Mouse (Mus musculus): ENCODE results near the gene Tomm5. TPM values are rescaled to one million over a fixed set of nuclear protein-coding genes. Genes with fewer than 3 reads are reported as not detected.

Gene Tomm5
- total RNA-seq, 2 experiments from 2014 or later, result 64.9 to 72.4 TPM

DNA sequence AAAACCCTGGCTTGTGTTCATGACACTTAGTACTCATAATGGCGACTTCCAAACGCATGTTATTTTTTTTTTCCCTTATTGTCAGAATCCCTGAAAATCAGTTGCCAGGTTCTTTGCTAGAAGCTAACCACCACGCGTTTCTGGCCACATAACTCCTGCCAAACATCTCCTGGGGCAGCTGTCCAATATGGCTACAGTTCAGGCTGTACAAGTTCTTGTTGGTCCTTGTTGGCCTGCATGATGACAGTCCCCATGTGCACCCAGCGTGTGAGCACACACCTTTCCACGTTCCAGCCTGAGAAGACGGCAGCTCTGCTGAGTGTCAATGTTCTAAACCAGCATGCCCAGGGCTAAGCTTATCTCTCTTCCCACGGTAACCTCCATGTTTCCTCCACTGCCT lies 52.5 kb downstream of the Tomm5 start:
- TF ChIP-seq CTCF (IDR thresholded peaks at IDR 0.05), result no peak
- intact Hi-C loops (cut with DNase I), result no loop called here
- H3K27ac ChIP-seq, result no peak overlapping the region
- H3K4me3 ChIP-seq, result no peak overlapping the region
- DNase-seq (ENCODE audit: extremely low spot score in 1 of 2, low spot score in 2 of 2), result no peak

Other genes starting within 250 kb of the Tomm5 start
- 10 to 100 TPM; 27.3 to 28.7 TPM for gene Grhpr, start 126.7 kb downstream of the Tomm5 start, total RNA-seq (2021)
- gene Zbtb5, start 95.7 kb downstream of the Tomm5 start, total RNA-seq (2021), result 1 to 10 TPM; 7.8 to 8.3 TPM
- gene Polr1e, start 89.5 kb downstream of the Tomm5 start, total RNA-seq (2021), result 10 to 100 TPM; 10.1 to 10.3 TPM
- 10 to 100 TPM; 33.1 to 34.8 TPM for gene Fbxo10, start 23.5 kb downstream of the Tomm5 start, total RNA-seq (2021)
- gene Frmpd1, start 76.8 kb upstream of the Tomm5 start, total RNA-seq (2021), result 10 to 100 TPM; 12.9 to 13.0 TPM
- 10 to 100 TPM; 15.2 to 15.4 TPM for gene Trmt10b, start 189.0 kb upstream of the Tomm5 start, total RNA-seq (2021)
- gene Dcaf10, start 234.0 kb upstream of the Tomm5 start, total RNA-seq (2021), result 10 to 100 TPM; 19.8 to 21.2 TPM
- gene Exosc3, start 234.6 kb upstream of the Tomm5 start, total RNA-seq (2021), result 10 to 100 TPM; 14.8 to 14.9 TPM

Measured in left cerebral cortex, adult 2 months (tissue).